Mouse (Mus musculus) lung, adult 2 months (tissue): ENCODE measurements around the gene Serpina3b.

Experiments used
- CTCF ChIP-seq: fragments of 200-500 bp; IDR thresholded peaks from 2 replicates; pipeline ENCODE4 v1.5.1; 2011; ENCODE audit warnings: mild to moderate bottlenecking, low read length, control low read depth; ENCODE audit not compliant: insufficient read depth
- POLR2A ChIP-seq: fragments of 200-500 bp; IDR thresholded peaks from 2 replicates; pipeline ENCODE4 v1.6.1; 2011; ENCODE audit warnings: low read depth, mild to moderate bottlenecking, control low read depth, low read length, borderline replicate concordance; ENCODE audit errors: extremely low read depth

DNA sequence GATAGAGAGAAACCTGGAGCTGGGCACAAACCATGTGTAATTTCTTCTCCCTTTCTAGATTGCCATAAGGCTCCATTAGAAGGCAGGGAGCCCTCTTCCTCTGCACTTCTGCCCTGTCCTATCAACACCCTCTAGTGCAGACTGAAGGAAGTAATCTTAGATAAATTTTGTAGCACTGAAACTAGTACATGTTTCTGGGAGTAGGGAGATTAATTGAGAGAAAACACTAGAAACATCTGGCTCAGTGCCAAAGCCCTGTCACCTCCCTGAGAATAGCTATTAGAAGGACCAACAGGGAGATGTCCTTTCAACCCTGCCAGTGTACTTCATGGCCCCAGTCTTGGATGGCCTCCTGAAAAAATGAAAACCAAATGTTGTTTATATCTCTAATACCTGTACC, 50.8 kb downstream of the Serpina3b start:
- TF ChIP-seq POLR2A (no peak), CTCF (no peak)
